Mouse (Mus musculus): ENCODE measurements around the gene Paf1. TPM values are rescaled to one million over a fixed set of nuclear protein-coding genes. Genes with fewer than 3 reads are reported as not detected.

Paf1 gene
- polyA plus RNA-seq, 2 experiments = 54.2 to 102 TPM

GRCm38 (mm10) chr7:28441776-28442485 lies 49.2 kb downstream of the Paf1 start:
- no peaks in the 10 kb centered on the region for H3K36me3 ChIP-seq (ENCODE audit: control insufficient read depth, insufficient read depth, low read length)
- no peak for DNase-seq (ENCODE audit: low spot score)
- 86% methylated on average over 14 of the region's 14 CpGs for WGBS
- H3K4me3 ChIP-seq (replicated peaks; ENCODE audit: low read length) = no peak overlapping the region
- 0 out of 2 replicates have a peak, but pooled peaks cover 6% of the 10 kb centered on the region for H3K4me1 ChIP-seq (ENCODE audit: control insufficient read depth, insufficient read depth, low read length)
- H3K27me3 ChIP-seq (ENCODE audit: control insufficient read depth, insufficient read depth, low read length) = no peaks in the 10 kb centered on the region
- no peak for ATAC-seq (ENCODE audit: low FRiP score, low read depth)
- no peak for TF ChIP-seq POLR2A (IDR thresholded peaks at IDR 0.05; ENCODE audit: borderline replicate concordance, extremely low read depth, insufficient read depth, insufficient read length)
- no peak overlapping the region for H3K27ac ChIP-seq (replicated peaks; ENCODE audit: low read depth, low read length)
- H3K9me3 ChIP-seq (ENCODE audit: control insufficient read depth, low read length) = no peaks in the 10 kb centered on the region
- H3K4me2 ChIP-seq (replicated peaks; ENCODE audit: low read depth, low read length, severe bottlenecking) = no peak overlapping the region
- no peak overlapping the region for H3K9ac ChIP-seq (ENCODE audit: low read depth, low read length, severe bottlenecking)

GRCm38 (mm10) chr7:28442688-28443087 lies 49.9 kb downstream of the Paf1 start:
- Histone ChIP-seq H3K36me3 (ENCODE audit: control insufficient read depth, insufficient read depth, low read length) (no peaks in the 10 kb centered on the region), H3K4me1 (ENCODE audit: control insufficient read depth, insufficient read depth, low read length) (no peaks in the 10 kb centered on the region), H3K9ac (ENCODE audit: low read depth, low read length, severe bottlenecking) (no peak overlapping the region), H3K9me3 (ENCODE audit: control insufficient read depth, low read length) (no peaks in the 10 kb centered on the region), H3K4me3 (replicated peaks; ENCODE audit: low read length) (no peak overlapping the region), H3K4me2 (replicated peaks; ENCODE audit: low read depth, low read length, severe bottlenecking) (no peak overlapping the region), H3K27me3 (ENCODE audit: control insufficient read depth, insufficient read depth, low read length) (no peaks in the 10 kb centered on the region), H3K27ac (replicated peaks; ENCODE audit: low read depth, low read length) (no peak overlapping the region)
- 27% methylated on average over 4 of the region's 4 CpGs for WGBS
- DNase-seq (ENCODE audit: low spot score) (peak; percentile 15), ATAC-seq (ENCODE audit: low FRiP score, low read depth) (no peak)
- no peak for TF ChIP-seq POLR2A (IDR thresholded peaks at IDR 0.05; ENCODE audit: borderline replicate concordance, extremely low read depth, insufficient read depth, insufficient read length)

GRCm38 (mm10) chr7:28444344-28444974 lies 51.7 kb downstream of the Paf1 start:
- Histone ChIP-seq H3K27ac (replicated peaks; ENCODE audit: low read depth, low read length) (no peak overlapping the region), H3K9me3 (ENCODE audit: control insufficient read depth, low read length) (no peaks in the 10 kb centered on the region), H3K4me3 (replicated peaks; ENCODE audit: low read length) (no peak overlapping the region), H3K4me2 (replicated peaks; ENCODE audit: low read depth, low read length, severe bottlenecking) (no peak overlapping the region), H3K36me3 (ENCODE audit: control insufficient read depth, insufficient read depth, low read length) (no peaks in the 10 kb centered on the region), H3K9ac (ENCODE audit: low read depth, low read length, severe bottlenecking) (no peak overlapping the region), H3K27me3 (ENCODE audit: control insufficient read depth, insufficient read depth, low read length) (no peaks in the 10 kb centered on the region), H3K4me1 (ENCODE audit: control insufficient read depth, insufficient read depth, low read length) (no peaks in the 10 kb centered on the region)
- DNase-seq (ENCODE audit: low spot score) = no peak
- 85% methylated on average over 13 of the region's 13 CpGs for WGBS
- TF ChIP-seq POLR2A (IDR thresholded peaks at IDR 0.05; ENCODE audit: borderline replicate concordance, extremely low read depth, insufficient read depth, insufficient read length) = no peak
- no peak for ATAC-seq (ENCODE audit: low FRiP score, low read depth)

- no peak overlapping the region for H3K27ac ChIP-seq (replicated peaks; ENCODE audit: low read depth, low read length)
- ATAC-seq (ENCODE audit: low FRiP score, low read depth) (no peak), DNase-seq (ENCODE audit: low spot score) (peak; percentile 42)
- no peak overlapping the region for H3K4me3 ChIP-seq (replicated peaks; ENCODE audit: low read length)
- H3K9ac ChIP-seq (ENCODE audit: low read depth, low read length, severe bottlenecking) = no peak overlapping the region
- H3K4me2 ChIP-seq (replicated peaks; ENCODE audit: low read depth, low read length, severe bottlenecking) = no peak overlapping the region
- no peaks in the 10 kb centered on the region for H3K9me3 ChIP-seq (ENCODE audit: control insufficient read depth, low read length)
- no peak for TF ChIP-seq POLR2A (IDR thresholded peaks at IDR 0.05; ENCODE audit: borderline replicate concordance, extremely low read depth, insufficient read depth, insufficient read length)
- H3K36me3 ChIP-seq (ENCODE audit: control insufficient read depth, insufficient read depth, low read length) = no peaks in the 10 kb centered on the region
- no peaks in the 10 kb centered on the region for H3K4me1 ChIP-seq (ENCODE audit: control insufficient read depth, insufficient read depth, low read length)
- H3K27me3 ChIP-seq (ENCODE audit: control insufficient read depth, insufficient read depth, low read length) = no peaks in the 10 kb centered on the region
- 3% methylated on average over 12 of the region's 12 CpGs for WGBS
Observed at GRCm38 (mm10) chr7:28446446-28446845, 53.7 kb downstream of the Paf1 start.

- Histone ChIP-seq H3K36me3 (ENCODE audit: control insufficient read depth, insufficient read depth, low read length) (no peaks in the 10 kb centered on the region), H3K27ac (replicated peaks; ENCODE audit: low read depth, low read length) (no peak overlapping the region), H3K4me1 (ENCODE audit: control insufficient read depth, insufficient read depth, low read length) (no peaks in the 10 kb centered on the region; the same call in 1 of the 2 replicates), H3K9me3 (ENCODE audit: control insufficient read depth, low read length) (no peaks in the 10 kb centered on the region), H3K4me2 (replicated peaks; ENCODE audit: low read depth, low read length, severe bottlenecking) (no peak overlapping the region), H3K9ac (ENCODE audit: low read depth, low read length, severe bottlenecking) (no peak overlapping the region), H3K27me3 (ENCODE audit: control insufficient read depth, insufficient read depth, low read length) (no peaks in the 10 kb centered on the region), H3K4me3 (replicated peaks; ENCODE audit: low read length) (no peak overlapping the region)
- WGBS = 16% methylated on average over 12 of the region's 12 CpGs
- TF ChIP-seq POLR2A (IDR thresholded peaks at IDR 0.05; ENCODE audit: borderline replicate concordance, extremely low read depth, insufficient read depth, insufficient read length) = no peak
- DNase-seq (ENCODE audit: low spot score) = no peak
- no peak for ATAC-seq (ENCODE audit: low FRiP score, low read depth)
Observed at GRCm38 (mm10) chr7:28447101-28447830, 54.5 kb downstream of the Paf1 start.

All from limb, embryonic 14.5 days (tissue).